Mouse (Mus musculus): ENCODE data around the gene Tiprl.

DNA sequence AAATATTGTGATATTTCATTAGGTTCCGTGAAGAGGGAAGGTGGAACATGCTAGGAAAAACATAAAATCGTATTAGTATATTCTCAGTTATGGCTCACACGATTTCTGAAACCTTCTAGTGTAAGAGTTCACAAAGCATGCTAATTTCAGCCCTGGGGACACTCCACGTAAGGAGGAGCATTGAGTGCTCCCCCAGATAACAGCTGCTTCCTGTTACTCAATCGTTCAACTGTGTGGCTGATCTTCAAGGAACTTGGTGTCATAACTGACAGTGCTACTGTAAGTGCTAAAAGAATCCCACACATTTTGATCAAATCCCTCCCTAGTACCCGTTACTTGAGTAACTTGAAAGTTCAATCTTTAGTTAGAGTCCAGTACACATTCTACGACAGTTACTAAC, 21.0 kb downstream of the Tiprl start:
- TF ChIP-seq CTCF (IDR thresholded peaks at IDR 0.05; ENCODE audit: low read depth) (no peak), EP300 (optimal IDR thresholded peaks at IDR 0.05) (no peak)
